ENCODE assay signal across 9 mouse cellular contexts in the genomic region with DNA sequence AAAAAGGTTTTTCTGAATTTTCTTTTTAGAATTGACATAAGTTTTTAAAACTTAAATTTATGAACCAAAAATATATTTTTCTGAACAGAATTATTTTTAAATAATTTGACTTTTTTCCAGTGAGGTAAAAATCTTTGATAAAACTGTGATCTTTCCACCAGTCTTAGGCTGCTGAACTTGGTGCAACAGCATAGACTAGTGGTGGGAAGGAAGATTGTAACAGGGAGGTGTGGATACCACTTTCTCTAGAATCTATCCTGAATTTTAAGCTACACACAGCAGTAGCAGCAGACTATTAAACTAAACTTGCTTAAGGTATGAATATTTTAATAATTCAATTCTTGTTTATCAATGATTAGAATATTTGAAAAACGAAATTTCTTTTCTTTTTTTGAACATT.
DNase-seq lines count a peak whose midpoint lies in the region; ATAC-seq and TF ChIP-seq lines count a peak whose summit lies in the region.
"Had no signal": no experiment of that assay in that cellular context is flagged by ENCODE, and none has a peak within 500 bp of the region (broad histone marks: within the 10 kb centered on the region; RNA-seq: fewer than 3 reads in every experiment).

No protein-coding gene starts in this region.

- ATAC-seq in liver, embryonic 14.5 days (ENCODE audit: insufficient read depth) = no peak
- ATAC-seq in liver, embryonic 12.5 days = no peak
- ATAC-seq in embryonic facial prominence, embryonic 14.5 days (ENCODE audit: low read depth) = peak; percentile 80
- ATAC-seq in midbrain, embryonic 15.5 days (replicated peaks) = peak; percentile 88

- peak; percentile 32; the same call in 1 of the 2 replicates for TF ChIP-seq CTCF in liver, embryonic 14.5 days (IDR thresholded peaks at IDR 0.05; ENCODE audit: low read depth)

- H3K27me3 ChIP-seq in liver, embryonic 14.5 days (ENCODE audit: control insufficient read depth, insufficient read depth, low read length) = no peaks in the 10 kb centered on the region
- no peaks in the 10 kb centered on the region for H3K27me3 ChIP-seq in liver, embryonic 12.5 days (replicated peaks)
- H3K27me3 ChIP-seq in embryonic facial prominence, embryonic 14.5 days (replicated peaks; ENCODE audit: control insufficient read depth, insufficient read depth, low read length) = no peaks in the 10 kb centered on the region
- no peaks in the 10 kb centered on the region for H3K27me3 ChIP-seq in midbrain, embryonic 15.5 days (replicated peaks)

- no peak overlapping the region for H3K27ac ChIP-seq in liver, embryonic 14.5 days
- no peak overlapping the region for H3K27ac ChIP-seq in liver, embryonic 12.5 days
- H3K27ac ChIP-seq in embryonic facial prominence, embryonic 14.5 days (replicated peaks; ENCODE audit: low read depth, low read length) = no peak overlapping the region
- H3K27ac ChIP-seq in midbrain, embryonic 15.5 days = no peak overlapping the region

- 8% methylated on average over 1 of the region's 1 CpGs for WGBS in liver, embryonic 14.5 days (ENCODE audit: insufficient replicate concordance)
- 9% methylated on average over 1 of the region's 1 CpGs for WGBS in liver, embryonic 12.5 days (ENCODE audit: insufficient replicate concordance)
- 15% methylated on average over 1 of the region's 1 CpGs for WGBS in embryonic facial prominence, embryonic 14.5 days
- WGBS in midbrain, embryonic 15.5 days = 21% methylated on average over 1 of the region's 1 CpGs

- H3K4me2 ChIP-seq in liver, embryonic 14.5 days (ENCODE audit: low read depth) = no peak overlapping the region
- no peak overlapping the region for H3K4me2 ChIP-seq in liver, embryonic 12.5 days
- H3K4me2 ChIP-seq in embryonic facial prominence, embryonic 14.5 days (ENCODE audit: low read depth, low read length) = no peak overlapping the region
- H3K4me2 ChIP-seq in midbrain, embryonic 15.5 days = no peak overlapping the region

- no peak overlapping the region for H3K4me3 ChIP-seq in liver, embryonic 14.5 days (ENCODE audit: insufficient read depth in 1 of 2, low read depth in 2 of 2, low read length in 2 of 2)
- no peak overlapping the region for H3K4me3 ChIP-seq in liver, embryonic 12.5 days
- no peak overlapping the region for H3K4me3 ChIP-seq in embryonic facial prominence, embryonic 14.5 days (ENCODE audit: low read depth, low read length)
- H3K4me3 ChIP-seq in midbrain, embryonic 15.5 days = no peak overlapping the region
- H3K4me3 ChIP-seq: erythroblast, embryonic 14.5 days had no signal

- H3K36me3 ChIP-seq in liver, embryonic 14.5 days (replicated peaks; ENCODE audit: control insufficient read depth, insufficient read depth, low read depth) = no peaks in the 10 kb centered on the region
- H3K36me3 ChIP-seq in liver, embryonic 12.5 days = no peaks in the 10 kb centered on the region
- no peaks in the 10 kb centered on the region for H3K36me3 ChIP-seq in embryonic facial prominence, embryonic 14.5 days (ENCODE audit: control insufficient read depth, insufficient read depth, low read length)
- no peaks in the 10 kb centered on the region for H3K36me3 ChIP-seq in midbrain, embryonic 15.5 days (replicated peaks)

- no peaks in the 10 kb centered on the region for H3K9me3 ChIP-seq in liver, embryonic 14.5 days (ENCODE audit: control insufficient read depth, low read length)
- H3K9me3 ChIP-seq in liver, embryonic 12.5 days (replicated peaks) = no peaks in the 10 kb centered on the region
- no peaks in the 10 kb centered on the region for H3K9me3 ChIP-seq in embryonic facial prominence, embryonic 14.5 days (ENCODE audit: control insufficient read depth, low read length)
- H3K9me3 ChIP-seq in midbrain, embryonic 15.5 days = no peaks in the 10 kb centered on the region

- no peak for TF ChIP-seq EP300 in liver, embryonic 14.5 days (IDR thresholded peaks at IDR 0.05; ENCODE audit: low read depth)

- no peak overlapping the region for H3K9ac ChIP-seq in liver, embryonic 14.5 days (replicated peaks)
- H3K9ac ChIP-seq in liver, embryonic 12.5 days = no peak overlapping the region
- no peak overlapping the region for H3K9ac ChIP-seq in embryonic facial prominence, embryonic 14.5 days (ENCODE audit: low read depth, low read length)
- no peak overlapping the region for H3K9ac ChIP-seq in midbrain, embryonic 15.5 days

- no peaks in the 10 kb centered on the region for H3K4me1 ChIP-seq in liver, embryonic 14.5 days (replicated peaks; ENCODE audit: control insufficient read depth in 2 of 2, insufficient read depth in 2 of 2, low read length in 1 of 2)
- H3K4me1 ChIP-seq in liver, embryonic 12.5 days = no peaks in the 10 kb centered on the region
- peaks cover 5% of the 10 kb centered on the region; the same call in 1 of the 2 replicates for H3K4me1 ChIP-seq in embryonic facial prominence, embryonic 14.5 days (ENCODE audit: control insufficient read depth, insufficient read depth, low read length)
- H3K4me1 ChIP-seq in midbrain, embryonic 15.5 days = no peaks in the 10 kb centered on the region

- peak; percentile 2 for DNase-seq in cerebellum, adult 9-10 months
- DNase-seq in cerebellum, adult 9-11 months = no peak
- no peak for DNase-seq in liver, embryonic 14.5 days (ENCODE audit: low read depth in 3 of 3, low spot score in 3 of 3)
- DNase-seq in embryonic facial prominence, embryonic 14.5 days (ENCODE audit: low spot score) = peak; percentile 22
- DNase-seq in gastrocnemius, postnatal 10 days = no peak
- no peak for DNase-seq in layer of hippocampus, adult 8-10 months (ENCODE audit: low spot score in 2 of 2)

Comparison
In these comparisons a context has a peak if more than half of its experiments do, and no peak if none do; other contexts are left out.
1. DNase-seq: peak in cerebellum, adult 9-10 months (single experiment) and embryonic facial prominence, embryonic 14.5 days (single experiment); none in cerebellum, adult 9-11 months (single experiment), liver, embryonic 14.5 days (0 of 3), gastrocnemius, postnatal 10 days (single experiment) and layer of hippocampus, adult 8-10 months (0 of 2).
2. ATAC-seq: peak in embryonic facial prominence, embryonic 14.5 days (single experiment) and midbrain, embryonic 15.5 days (single experiment); none in liver, embryonic 14.5 days (single experiment) and liver, embryonic 12.5 days (single experiment).